Mouse (Mus musculus) right cerebral cortex, adult 18-20 months (tissue): Measurements from ENCODE around the gene Rpp25l.

Experiments
- DNase-seq: peaks from one replicate; pipeline ENCODE4 v3.0.0; 2022; ENCODE audit warnings: mixed read lengths

Rpp25l gene

DNA sequence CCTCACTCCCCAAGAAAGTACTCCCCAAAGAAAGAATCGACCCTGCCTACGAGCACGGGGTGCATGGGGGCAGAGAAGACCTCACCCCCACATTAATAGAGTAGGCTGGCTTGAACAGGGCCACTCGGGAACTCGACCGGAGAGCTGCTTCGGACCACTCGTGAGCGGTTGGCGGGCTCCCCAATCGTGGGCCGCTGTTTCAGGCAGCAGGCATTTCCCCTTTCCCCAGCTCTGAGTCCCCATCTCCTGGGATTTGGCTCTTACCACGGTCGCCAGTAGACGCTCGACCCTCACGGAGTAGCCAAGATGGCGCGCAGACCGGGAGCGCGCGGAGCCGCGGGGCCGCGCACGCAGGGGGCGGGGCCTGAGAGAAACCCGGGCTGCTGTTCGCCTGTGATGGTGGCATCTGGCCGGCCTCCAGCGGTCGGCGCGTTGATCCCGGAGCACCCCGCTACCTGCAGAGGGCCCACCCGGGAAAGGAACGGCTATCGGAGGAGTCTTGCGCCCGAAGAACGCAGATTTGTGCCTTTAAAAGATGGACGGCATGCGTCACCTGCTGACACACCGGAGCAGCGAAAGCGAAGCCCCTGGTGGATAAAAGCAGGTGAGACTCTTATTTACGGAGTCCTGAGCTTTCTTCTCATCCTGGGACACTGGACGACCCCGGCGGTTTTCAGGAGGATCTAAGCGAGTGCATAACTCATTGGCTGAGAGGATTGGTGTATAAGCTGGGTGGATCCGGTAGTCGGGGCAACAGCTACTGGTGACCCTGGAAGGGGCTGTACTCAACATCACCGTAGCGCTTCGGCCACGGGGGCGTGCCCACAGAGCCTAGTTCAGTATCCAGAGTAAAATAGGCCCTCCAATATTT, at the start of gene Rpp25l:
Gene Rpp25l, minus strand, starts transcription at position 338 of the 871 bp plus-strand sequence.
- peak; percentile 79 for DNase-seq

GRCm38 (mm10) chr4:41762688-41763114, 49.4 kb upstream of the Rpp25l start:
- peak; percentile 53 for DNase-seq

GRCm38 (mm10) chr4:41762099-41762687, 48.9 kb upstream of the Rpp25l start:
- no peak for DNase-seq

DNA sequence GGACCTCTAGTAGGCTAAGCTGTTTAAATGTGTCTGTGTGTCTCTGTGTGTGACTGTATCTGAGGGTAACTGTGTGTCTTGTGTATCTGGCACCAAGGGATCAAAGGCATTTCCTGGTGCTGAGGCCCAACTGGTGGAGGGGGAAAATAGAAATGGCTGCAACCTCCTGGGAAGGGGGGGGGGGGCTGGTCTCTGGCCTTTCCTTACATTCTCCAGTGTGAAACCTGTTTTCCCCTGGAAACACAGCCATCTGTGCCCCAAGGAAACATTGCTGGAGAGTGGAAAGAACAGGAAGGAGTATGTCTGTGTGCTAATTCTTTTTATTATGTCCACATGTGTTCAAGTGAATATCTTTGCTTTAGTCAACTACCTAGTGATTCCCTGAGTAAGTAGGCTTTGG, 48.3 kb upstream of the Rpp25l start:
- DNase-seq, result no peak

GRCm38 (mm10) chr4:41760911-41761310, 47.6 kb upstream of the Rpp25l start:
- DNase-seq, result no peak

GRCm38 (mm10) chr4:41760288-41760721, 47.0 kb upstream of the Rpp25l start:
- DNase-seq, result peak; percentile 75

DNA sequence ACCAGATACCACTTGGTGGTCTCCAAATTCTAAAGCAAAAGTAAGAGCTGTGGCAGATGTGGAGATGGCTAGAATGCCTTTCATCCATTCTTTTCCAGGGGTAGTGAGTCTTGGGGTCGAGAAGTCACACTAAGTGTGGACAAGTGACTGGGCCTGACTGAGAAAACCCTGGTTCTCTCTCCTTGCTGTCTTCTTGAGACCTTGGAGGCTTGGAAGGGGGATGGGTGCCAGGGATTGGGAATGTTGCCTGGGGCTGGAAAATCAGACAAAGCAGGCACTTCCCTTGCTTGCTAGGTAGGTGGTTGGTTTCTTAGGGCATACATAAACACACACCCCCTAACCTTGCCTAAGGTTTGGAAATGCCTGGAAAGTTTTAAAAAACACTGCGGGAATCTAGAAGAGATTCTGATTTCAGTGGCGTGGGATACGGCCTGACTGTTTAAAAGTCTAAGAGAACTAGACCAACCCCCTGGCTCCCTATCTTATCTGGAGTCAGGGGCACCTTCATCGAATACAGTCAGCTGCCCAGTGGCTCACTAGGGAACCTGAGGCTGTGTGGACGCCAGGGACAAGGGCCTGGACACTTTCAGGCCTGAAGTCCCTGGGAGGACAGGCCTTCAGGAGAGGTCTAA, 46.4 kb upstream of the Rpp25l start:
- no peak for DNase-seq

- peak; percentile 36 for DNase-seq
Observed at GRCm38 (mm10) chr4:41759206-41759605, 45.9 kb upstream of the Rpp25l start.

DNA sequence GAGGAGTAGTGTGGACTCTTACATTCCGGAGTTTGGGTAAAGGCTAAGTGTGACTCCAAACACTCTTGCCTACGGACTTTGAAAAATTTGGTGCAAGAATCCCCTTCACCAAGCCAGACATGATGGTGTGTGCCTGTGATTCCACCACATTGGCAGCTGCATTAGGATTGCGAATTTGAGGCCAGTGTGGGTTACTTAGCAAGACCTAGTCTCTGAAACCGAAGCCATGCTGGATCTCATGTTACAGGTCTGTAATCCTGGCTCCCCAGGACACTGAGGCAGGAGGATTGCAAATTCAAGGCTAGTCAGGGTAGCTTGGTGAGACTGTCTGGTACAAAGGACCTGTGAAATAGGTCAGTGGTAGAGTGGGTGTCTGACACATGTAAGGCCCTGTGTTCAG, 45.4 kb upstream of the Rpp25l start:
- no peak for DNase-seq

DNA sequence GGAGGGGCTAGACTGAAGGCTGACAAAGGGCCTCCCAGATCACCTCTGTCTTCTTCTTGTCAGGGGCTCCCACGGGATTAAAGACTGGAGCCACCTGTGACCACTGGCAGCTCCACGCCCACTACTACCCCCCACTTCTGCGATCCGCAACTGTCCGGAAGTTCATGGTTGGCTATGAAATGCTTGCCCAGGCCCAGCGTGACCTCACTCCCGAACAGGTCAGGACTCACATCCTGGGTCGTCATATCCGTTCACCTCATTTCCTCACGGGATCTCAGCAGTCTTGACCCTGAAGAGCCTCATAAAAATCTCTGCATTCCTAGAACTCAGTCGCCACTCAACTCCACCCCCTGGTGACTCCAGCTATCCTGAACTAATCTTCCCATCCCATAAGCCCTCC, 44.7 kb upstream of the Rpp25l start:
- no peak for DNase-seq

GRCm38 (mm10) chr4:41757321-41757720, 44.0 kb upstream of the Rpp25l start:
- no peak for DNase-seq

DNA sequence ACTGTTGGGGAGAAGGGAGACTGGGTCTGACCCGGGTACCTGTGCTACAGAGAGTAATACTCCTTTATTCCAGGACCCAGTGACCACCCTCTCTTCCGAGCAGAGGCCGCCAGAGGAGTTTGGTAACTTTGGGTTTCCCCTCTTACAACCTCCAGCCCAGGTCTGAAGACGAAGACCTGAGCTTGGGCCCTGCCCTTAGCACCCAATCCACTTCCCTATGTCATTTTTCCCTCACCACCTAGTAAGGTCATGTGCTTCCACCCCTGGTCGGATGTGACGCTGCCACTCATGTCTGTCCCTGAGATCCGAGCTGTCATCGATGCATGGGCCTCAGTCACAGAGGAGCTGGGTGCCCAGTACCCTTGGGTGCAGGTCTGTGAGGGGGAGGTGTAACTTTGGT, 43.1 kb upstream of the Rpp25l start:
- DNase-seq, result no peak

GRCm38 (mm10) chr4:41755338-41756305, 42.3 kb upstream of the Rpp25l start, which contains the start of gene Sigmar1:
Sigmar1 (minus strand) TSS chr4:41756157.
- peak; percentile 82 for DNase-seq

DNA sequence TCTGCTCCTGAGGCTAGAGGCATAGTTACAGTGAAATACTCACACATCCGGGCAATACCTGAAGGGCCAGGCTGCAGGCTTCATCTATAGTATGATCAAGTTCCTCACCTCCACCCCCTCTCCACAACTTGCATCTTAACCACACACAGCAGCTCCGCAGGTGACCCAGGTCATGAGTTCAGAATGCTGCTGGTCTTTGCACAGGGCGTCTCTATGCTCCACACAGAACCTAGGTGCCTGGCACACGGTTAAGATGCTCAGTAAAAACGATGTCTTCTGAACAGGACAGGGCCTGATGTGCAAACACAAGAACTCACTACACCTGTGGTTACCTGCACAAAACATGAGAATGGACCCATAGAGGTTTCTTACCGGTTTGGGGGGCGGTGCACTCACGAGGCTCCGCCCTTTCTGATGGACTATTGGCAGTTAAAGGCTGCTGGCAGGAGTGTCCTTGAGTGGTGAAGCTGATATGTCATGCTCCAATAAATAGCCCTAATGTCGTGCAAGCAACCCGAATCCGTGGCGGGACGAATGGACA, 41.5 kb upstream of the Rpp25l start, which contains the start of gene Galt:
Gene Galt, plus strand, starts transcription at position 432 of the 541 bp plus-strand sequence.
- no peak for DNase-seq

DNA sequence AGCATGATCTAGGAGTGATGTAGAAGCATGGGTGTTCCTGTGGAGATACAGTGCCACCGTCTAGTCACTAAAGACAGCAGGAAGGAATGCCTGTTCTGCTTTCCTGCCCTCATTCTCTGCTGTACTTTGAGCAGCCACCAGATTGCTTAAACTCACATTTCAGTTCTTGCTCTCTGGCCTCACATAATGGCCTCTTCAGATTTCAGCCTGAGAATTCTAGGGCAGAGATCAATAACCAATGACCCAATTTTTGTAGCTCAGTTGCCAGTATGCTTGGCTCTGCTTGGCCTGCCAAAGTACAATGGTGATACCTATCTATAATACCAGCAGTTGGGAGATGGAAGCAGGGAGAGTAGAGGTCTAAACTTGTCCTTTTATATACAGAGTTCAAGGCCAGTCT, 31.7 kb upstream of the Rpp25l start:
- no peak for DNase-seq

DNA sequence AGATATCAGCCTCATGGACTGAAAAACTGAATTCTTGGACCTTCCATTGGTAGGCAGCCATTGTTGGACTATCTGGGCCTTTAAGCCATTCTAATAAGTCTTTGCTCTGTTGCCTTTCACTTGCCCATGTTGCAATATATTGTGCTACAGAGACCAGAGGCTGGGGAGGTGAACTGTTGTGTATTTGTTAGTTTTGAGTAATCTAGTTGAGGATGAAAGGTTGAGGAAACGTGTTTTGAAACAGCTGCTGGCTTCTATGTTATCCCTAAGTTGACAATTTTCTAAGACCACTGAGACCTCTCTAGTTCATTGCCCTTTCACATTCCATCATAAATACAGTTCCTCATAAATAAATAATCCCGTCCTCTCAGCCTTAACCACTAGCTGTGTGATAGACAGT, 30.8 kb upstream of the Rpp25l start:
- DNase-seq, result no peak

- DNase-seq, result peak; percentile 96
Observed at GRCm38 (mm10) chr4:41741158-41741560, 27.8 kb upstream of the Rpp25l start.

GRCm38 (mm10) chr4:41740380-41741157, 27.2 kb upstream of the Rpp25l start:
- peak; percentile 83 for DNase-seq

GRCm38 (mm10) chr4:41739260-41739659, 25.9 kb upstream of the Rpp25l start:
- DNase-seq, result no peak

DNA sequence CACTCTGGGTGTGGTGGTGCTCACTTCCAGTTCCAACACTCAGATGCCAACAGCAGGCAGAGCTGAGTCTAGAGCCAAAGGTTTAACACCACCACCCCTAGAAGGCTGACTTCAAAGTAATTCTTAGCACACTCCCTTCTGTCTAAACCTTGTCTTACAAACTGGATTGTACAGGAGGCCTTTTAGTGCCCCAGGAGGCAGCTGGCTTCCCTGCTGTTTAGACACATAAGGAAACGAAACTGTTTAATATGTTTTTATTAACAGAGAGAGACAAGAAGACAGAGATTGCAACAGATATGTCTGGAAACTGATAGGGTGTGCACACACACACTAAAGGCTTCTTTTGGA, 24.9 kb upstream of the Rpp25l start:
- DNase-seq, result no peak

DNA sequence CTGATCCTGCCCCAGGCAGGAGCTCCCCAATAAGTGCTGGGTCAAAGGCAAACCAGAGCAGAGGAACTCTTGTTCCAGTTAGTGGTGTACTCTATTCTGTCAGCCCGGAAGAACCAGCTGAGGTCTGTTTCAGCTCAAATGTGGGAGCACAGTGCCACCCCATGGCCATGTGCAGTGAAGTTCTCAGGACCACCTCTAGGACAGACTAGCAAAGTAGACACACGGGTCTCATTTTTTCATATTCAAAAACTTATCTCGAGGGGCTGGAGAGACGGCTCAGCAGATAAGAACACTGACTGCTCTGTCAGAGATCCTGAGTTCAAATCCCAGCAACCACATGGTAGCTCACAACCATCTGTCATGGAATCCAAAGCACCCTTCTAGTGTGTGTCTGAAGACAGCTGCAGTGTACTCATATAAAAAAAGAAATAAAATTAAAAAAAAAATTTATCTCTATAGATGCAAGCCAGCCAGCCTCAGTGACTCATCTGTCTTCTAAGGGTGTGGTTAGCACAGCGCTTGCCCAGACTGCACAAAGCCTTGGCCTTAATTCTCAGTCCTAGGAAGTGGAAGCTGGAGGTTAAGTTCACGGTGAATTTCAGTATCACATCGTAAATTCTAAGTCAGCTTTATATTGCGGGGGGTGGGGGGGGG, 24.4 kb upstream of the Rpp25l start:
- DNase-seq, result peak; percentile 77
